Mouse (Mus musculus) myocyte (in vitro differentiated cells): Measurements from ENCODE around the gene Kpnb1. TPM values are rescaled to one million over a fixed set of nuclear protein-coding genes. Genes with fewer than 3 reads are reported as not detected.

Experiments
- H3K27me3 ChIP-seq: one replicate; pipeline ENCODE4 v1.6.1; 2011; ENCODE audit not compliant: control insufficient read depth, insufficient read depth, insufficient read length
- H3K36me3 ChIP-seq: one replicate; pipeline ENCODE4 v1.6.1; 2011; ENCODE audit not compliant: control insufficient read depth, insufficient read depth
- H3K4me2 ChIP-seq: one replicate; pipeline ENCODE4 v1.6.1; 2011; ENCODE audit warnings: low read depth, control low read depth
- H3K4me3 ChIP-seq: one replicate; pipeline ENCODE4 v1.5.1; 2011; ENCODE audit warnings: mild to moderate bottlenecking, control low read depth, moderate library complexity
- H3K79me2 ChIP-seq: one replicate; pipeline ENCODE4 v1.6.1; 2011; ENCODE audit not compliant: control insufficient read depth, insufficient read depth
- H3ac ChIP-seq: one replicate; pipeline ENCODE4 v1.6.1; 2011; ENCODE audit not compliant: control insufficient read depth, insufficient read length
- CEBPB ChIP-seq: IDR thresholded peaks from 2 replicates; pipeline ENCODE4 v1.6.1; 2011; ENCODE audit warnings: mild to moderate bottlenecking, moderate library complexity; ENCODE audit not compliant: poor library complexity, insufficient read depth, severe bottlenecking
- E2F4 ChIP-seq: IDR thresholded peaks from one replicate; pipeline ENCODE4 v1.6.1; 2011; ENCODE audit warnings: mild to moderate bottlenecking, control low read depth, moderate library complexity; ENCODE audit not compliant: insufficient read depth
- MAX ChIP-seq: IDR thresholded peaks from one replicate; pipeline ENCODE4 v1.6.1; 2011; ENCODE audit warnings: low read depth, mild to moderate bottlenecking, control low read depth
- MYOD1 ChIP-seq, 3 experiments: IDR thresholded peaks; one replicate each; pipeline ENCODE4 v1.6.1; 2011; ENCODE audit warnings: control low read depth in 2 of 3, low read depth in 2 of 3, mild to moderate bottlenecking in 2 of 3, moderate library complexity in 1 of 3; ENCODE audit not compliant: insufficient read length in 2 of 3, control insufficient read depth in 1 of 3
- MYOG ChIP-seq, 3 experiments: IDR thresholded peaks; one replicate each; pipeline ENCODE4 v1.6.1; 2011; ENCODE audit warnings: control low read depth in 2 of 3, low read depth in 2 of 3, mild to moderate bottlenecking in 2 of 3; ENCODE audit not compliant: insufficient read length in 2 of 3, control insufficient read depth in 1 of 3, insufficient read depth in 1 of 3
- POLR2A ChIP-seq: IDR thresholded peaks from one replicate; pipeline ENCODE4 v1.6.1; 2011; ENCODE audit warnings: low read depth, mild to moderate bottlenecking, control low read depth, moderate library complexity; ENCODE audit not compliant: insufficient read length
- POLR2AphosphoS2 ChIP-seq: IDR thresholded peaks from one replicate; pipeline ENCODE4 v1.6.1; 2011; ENCODE audit warnings: low read depth, control low read depth; ENCODE audit not compliant: insufficient read length
- REST ChIP-seq: IDR thresholded peaks from one replicate; pipeline ENCODE4 v1.6.1; 2011; ENCODE audit warnings: mild to moderate bottlenecking, control low read depth, moderate library complexity; ENCODE audit not compliant: insufficient read depth, insufficient read length
- SRF ChIP-seq: IDR thresholded peaks from one replicate; pipeline ENCODE4 v1.6.1; 2011; ENCODE audit warnings: low read depth; ENCODE audit not compliant: control insufficient read depth, insufficient read length
- TCF12 ChIP-seq: IDR thresholded peaks from one replicate; pipeline ENCODE4 v1.6.1; 2011; ENCODE audit warnings: mild to moderate bottlenecking, control low read depth; ENCODE audit not compliant: poor library complexity, insufficient read depth, severe bottlenecking
- TCF3 ChIP-seq: IDR thresholded peaks from one replicate; pipeline ENCODE4 v1.6.1; 2011; ENCODE audit warnings: low read depth, control low read depth; ENCODE audit not compliant: insufficient read length
- USF1 ChIP-seq: IDR thresholded peaks from one replicate; pipeline ENCODE4 v1.6.1; 2011; ENCODE audit warnings: low read depth, mild to moderate bottlenecking, control low read depth, moderate library complexity
- polyA plus RNA-seq: library from polyadenylated mRNA; unstranded; fragments of >200 nt; fragmentation: generic; extraction: Trizol; gene quantifications from one replicate; pipeline ENCODE4 v1.2.1, GENCODE M21; 2012; ENCODE audit warnings: missing spikeins

The Kpnb1 gene
- polyA plus RNA-seq, 1 experiment: 103 TPM

DNA sequence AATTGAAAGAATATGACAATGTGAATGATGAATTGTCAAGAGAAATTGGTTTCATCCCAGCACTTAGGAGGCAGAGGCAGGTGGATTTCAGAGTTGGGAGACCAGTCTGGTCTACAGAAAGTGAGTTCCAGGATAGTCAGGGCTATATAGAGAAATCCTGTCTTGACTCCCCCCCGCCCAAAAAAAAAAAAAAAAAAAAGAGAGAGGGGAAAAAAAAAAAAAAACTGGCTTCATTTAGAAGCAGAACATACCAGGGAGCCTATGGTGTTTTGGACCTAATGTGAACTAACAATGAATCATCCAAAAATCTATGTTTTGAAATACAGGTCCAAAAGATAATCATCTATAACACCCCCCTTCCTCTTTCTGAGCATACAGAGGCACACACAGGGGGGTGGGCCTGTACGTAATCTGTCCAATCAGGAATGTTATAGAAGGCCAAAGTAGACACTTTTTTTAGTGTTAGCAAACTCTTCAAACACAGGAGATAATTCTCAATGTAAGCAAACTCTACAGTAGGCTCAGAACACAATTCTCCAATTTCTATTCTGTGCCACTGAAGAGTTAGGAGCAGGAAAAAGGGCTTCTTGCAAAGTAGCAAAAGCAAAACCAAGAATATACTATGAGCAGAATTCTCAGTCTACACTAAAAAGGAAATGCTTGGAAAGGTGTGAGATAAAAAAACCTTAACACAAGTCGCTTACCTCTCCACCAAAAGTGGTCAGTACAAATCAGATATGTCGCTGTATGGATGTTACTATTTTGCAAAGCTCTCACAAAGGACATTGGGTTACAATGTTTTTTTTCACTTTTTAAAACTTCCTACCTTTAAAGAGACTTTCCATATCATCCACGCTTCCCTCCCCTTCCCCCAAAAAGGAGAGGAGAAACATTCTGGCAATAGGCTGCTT lies 1.7 kb downstream of the Kpnb1 start:
- peaks cover 46% of the 10 kb centered on the region for H3K36me3 ChIP-seq

DNA sequence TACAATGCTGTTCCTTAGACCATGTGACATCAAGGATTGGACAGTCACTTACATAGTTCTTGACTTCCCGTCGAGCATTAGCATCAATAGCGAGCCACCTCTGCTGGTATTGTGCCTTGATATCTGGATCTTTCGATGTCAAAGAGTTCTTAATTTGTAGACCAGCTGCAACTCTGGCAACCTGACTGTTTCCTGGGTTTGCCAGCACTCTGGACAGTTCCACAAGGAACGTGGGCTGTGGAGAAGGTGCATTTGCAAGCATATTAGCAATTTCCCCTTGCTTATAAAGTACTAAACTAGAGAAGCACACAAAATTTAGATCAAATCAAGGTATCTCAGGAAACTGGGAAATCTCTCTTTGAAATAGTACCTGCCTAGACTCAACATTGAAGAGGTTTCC lies 2.8 kb downstream of the Kpnb1 start:
- H3K4me3 ChIP-seq: no peak overlapping the region
- peaks cover 73% of the 10 kb centered on the region for H3K79me2 ChIP-seq
- H3K36me3 ChIP-seq: peaks cover 57% of the 10 kb centered on the region
- TF ChIP-seq REST (peak; percentile 69), CEBPB (no peak), TCF12 (no peak)
- H3K27me3 ChIP-seq: no peaks in the 10 kb centered on the region
- H3ac ChIP-seq: no peak overlapping the region
- peak overlapping the region; percentile 20 for H3K4me2 ChIP-seq

More for the DNA sequence above, 1.7 kb downstream of the Kpnb1 start:
- TF ChIP-seq SRF (no peak), USF1 (no peak), POLR2A (no peak), E2F4 (no peak), MAX (no peak), REST (no peak), MYOD1 (IDR thresholded peaks at IDR 0.05; ENCODE audit: control insufficient read depth in 1 of 3, insufficient read length in 2 of 3, low read depth in 2 of 3) (no peak), TCF3 (no peak), MYOG (IDR thresholded peaks at IDR 0.05; ENCODE audit: control insufficient read depth in 1 of 3, insufficient read depth in 1 of 3, insufficient read length in 2 of 3, low read depth in 2 of 3) (no peak), CEBPB (no peak), POLR2AphosphoS2 (no peak), TCF12 (no peak)
- peak overlapping the region; percentile 52 for H3K4me3 ChIP-seq
- no peaks in the 10 kb centered on the region for H3K27me3 ChIP-seq
- peaks cover 70% of the 10 kb centered on the region for H3K79me2 ChIP-seq
- H3K4me2 ChIP-seq: peak overlapping the region; percentile 88
- no peak overlapping the region for H3ac ChIP-seq

DNA sequence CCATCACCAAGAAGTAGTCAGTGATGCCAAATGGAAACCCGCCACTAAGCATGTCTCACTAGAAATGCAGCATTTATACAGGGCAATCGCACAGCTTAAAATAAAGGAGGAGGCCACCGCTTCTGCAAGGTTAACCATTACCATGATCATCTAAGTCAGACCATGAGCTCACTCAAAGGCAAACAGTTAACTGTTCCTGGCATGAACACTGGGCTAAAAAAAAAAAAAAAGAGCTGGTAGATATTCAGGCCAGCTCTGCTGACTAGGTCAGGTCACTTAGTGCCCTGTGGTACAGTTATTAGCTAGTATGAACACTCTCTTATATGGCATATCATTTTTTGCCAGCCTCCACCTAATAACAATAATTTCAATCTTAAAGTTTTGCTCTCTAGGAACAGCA lies 5.2 kb downstream of the Kpnb1 start:
- H3K79me2 ChIP-seq: peaks cover 87% of the 10 kb centered on the region
- H3K36me3 ChIP-seq: peaks cover 78% of the 10 kb centered on the region
- no peak overlapping the region for H3K4me2 ChIP-seq
- TF ChIP-seq MYOG (IDR thresholded peaks at IDR 0.05; ENCODE audit: control insufficient read depth in 1 of 3, insufficient read depth in 1 of 3, insufficient read length in 2 of 3, low read depth in 2 of 3) (no peak), E2F4 (no peak), USF1 (no peak), TCF3 (no peak)
- no peak overlapping the region for H3ac ChIP-seq
- no peak overlapping the region for H3K4me3 ChIP-seq
- no peaks in the 10 kb centered on the region for H3K27me3 ChIP-seq

DNA sequence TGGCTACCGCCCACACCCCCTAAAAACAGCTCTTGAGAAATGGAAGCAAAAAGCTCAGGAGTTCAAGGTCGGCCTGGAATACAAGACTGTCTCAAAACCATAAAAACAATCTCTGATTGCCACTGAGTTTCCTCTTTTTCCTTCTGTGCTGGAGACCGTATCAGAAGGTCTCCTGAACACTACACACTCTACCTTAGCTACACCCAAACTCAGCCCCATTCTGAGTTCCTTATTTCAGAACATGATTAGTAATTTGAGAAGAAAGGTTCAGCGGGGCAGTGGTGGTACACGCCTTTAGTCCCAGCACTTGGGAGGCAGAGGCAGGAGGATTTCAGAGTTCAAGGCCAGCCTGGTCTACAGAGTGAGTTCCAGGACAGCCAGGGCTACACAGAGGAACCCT lies 6.6 kb downstream of the Kpnb1 start:
- TF ChIP-seq CEBPB (no peak), POLR2A (no peak), MYOG (IDR thresholded peaks at IDR 0.05; ENCODE audit: control insufficient read depth in 1 of 3, insufficient read depth in 1 of 3, insufficient read length in 2 of 3, low read depth in 2 of 3) (no peak), SRF (no peak), TCF3 (no peak), E2F4 (no peak)
- H3K4me2 ChIP-seq: no peak overlapping the region
- H3ac ChIP-seq: no peak overlapping the region
- H3K27me3 ChIP-seq: no peaks in the 10 kb centered on the region
- H3K79me2 ChIP-seq: peaks cover 78% of the 10 kb centered on the region
- peaks cover 91% of the 10 kb centered on the region for H3K36me3 ChIP-seq
- H3K4me3 ChIP-seq: no peak overlapping the region

DNA sequence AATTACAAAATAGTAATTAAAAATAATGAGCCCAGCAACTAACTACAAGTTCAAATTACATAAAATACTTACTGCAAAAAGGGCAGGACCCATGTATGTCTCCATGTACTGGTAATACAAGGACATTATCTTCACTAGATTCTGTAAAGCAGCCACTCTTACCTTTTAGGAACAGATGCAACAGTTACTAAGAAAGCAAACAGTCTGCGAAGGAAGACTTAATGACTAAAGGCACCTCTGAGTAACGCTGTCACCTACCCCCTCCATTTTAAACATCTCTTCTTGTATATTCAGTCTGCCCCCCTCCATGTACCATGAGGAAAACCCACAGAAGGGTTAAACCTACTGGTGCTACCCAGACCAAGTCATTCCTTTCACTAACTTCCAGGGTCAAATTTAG lies 9.5 kb downstream of the Kpnb1 start:
- H3K4me2 ChIP-seq: no peak overlapping the region
- H3K27me3 ChIP-seq: no peaks in the 10 kb centered on the region
- no peak overlapping the region for H3ac ChIP-seq
- H3K4me3 ChIP-seq: no peak overlapping the region
- TF ChIP-seq E2F4 (no peak), POLR2A (no peak), MAX (no peak), REST (no peak), TCF3 (no peak), MYOD1 (IDR thresholded peaks at IDR 0.05; ENCODE audit: control insufficient read depth in 1 of 3, insufficient read length in 2 of 3, low read depth in 2 of 3) (no peak), SRF (no peak), MYOG (IDR thresholded peaks at IDR 0.05; ENCODE audit: control insufficient read depth in 1 of 3, insufficient read depth in 1 of 3, insufficient read length in 2 of 3, low read depth in 2 of 3) (no peak), CEBPB (no peak), USF1 (no peak), TCF12 (no peak)
- H3K79me2 ChIP-seq: peaks cover 60% of the 10 kb centered on the region
- H3K36me3 ChIP-seq: peaks cover 89% of the 10 kb centered on the region
